Mouse (Mus musculus): ENCODE results near the gene Tmem51.

- TF ChIP-seq CTCF (IDR thresholded peaks at IDR 0.05; ENCODE audit: low read depth, low read length) = no peak
- TF ChIP-seq POLR2A (IDR thresholded peaks at IDR 0.05; ENCODE audit: extremely low read depth, insufficient read depth, low read length) = no peak
Measured at GRCm38 (mm10) chr4:142053661-142054448, 30.2 kb downstream of the Tmem51 start.
